Mouse (Mus musculus) midbrain, postnatal 0 days (tissue): ENCODE results near the gene Anp32a. TPM values are rescaled to one million over a fixed set of nuclear protein-coding genes. Genes with fewer than 3 reads are reported as not detected.

ENCODE experiments used
- ATAC-seq: fragments of 200-750 bp; cut with Nextera tagmentation; 2 replicates; pipeline ENCODE4 v1.8.0; 2017; ENCODE audit warnings: moderate number of reproducible peaks, mild to moderate bottlenecking, moderate TSS enrichment, moderate library complexity; ENCODE audit not compliant: low FRiP score
- DNase-seq: peaks from one replicate; pipeline ENCODE4 v3.0.0-alpha.2; 2015; ENCODE audit warnings: low spot score
- H3K27ac ChIP-seq: fragments of 300-500 bp; sonication (generic); 2 replicates; pipeline ENCODE4 v1.5.1; 2014; ENCODE audit warnings: low read depth, mild to moderate bottlenecking, low read length, mixed read lengths
- H3K27me3 ChIP-seq: fragments of 300-500 bp; sonication (generic); 2 replicates; pipeline ENCODE4 v1.6.1; 2014; ENCODE audit warnings: low read length, control low read depth, mixed read lengths; ENCODE audit not compliant: insufficient read depth
- H3K36me3 ChIP-seq: fragments of 300-500 bp; sonication (generic); 2 replicates; pipeline ENCODE4 v1.6.1; 2014; ENCODE audit warnings: low read length, control low read depth, mixed read lengths; ENCODE audit not compliant: insufficient read depth
- H3K4me1 ChIP-seq: fragments of 300-500 bp; sonication (generic); 2 replicates; pipeline ENCODE4 v1.6.1; 2014; ENCODE audit warnings: mild to moderate bottlenecking, control low read depth, antibody characterized with exemption, low read length, mixed read lengths; ENCODE audit not compliant: insufficient read depth
- H3K4me2 ChIP-seq: fragments of 300-500 bp; sonication (generic); 2 replicates; pipeline ENCODE4 v1.6.1; 2014; ENCODE audit warnings: low read depth, mild to moderate bottlenecking, low read length, mixed read lengths; ENCODE audit not compliant: poor library complexity, severe bottlenecking
- H3K4me3 ChIP-seq: fragments of 300-500 bp; sonication (generic); 2 replicates; pipeline ENCODE4 v1.5.1; 2014; ENCODE audit warnings: low read depth, mild to moderate bottlenecking, low read length, moderate library complexity
- H3K9ac ChIP-seq: fragments of 300-500 bp; sonication (generic); replicated peaks from 2 replicates; pipeline ENCODE4 v1.6.1; 2014; ENCODE audit warnings: mild to moderate bottlenecking, low read length, moderate library complexity, mixed read lengths; ENCODE audit not compliant: poor library complexity, severe bottlenecking
- H3K9me3 ChIP-seq: fragments of 300-500 bp; sonication (generic); 2 replicates; pipeline ENCODE4 v1.6.1; 2016; ENCODE audit warnings: low read length, control low read depth
- CTCF ChIP-seq: IDR thresholded peaks from 2 replicates; pipeline ENCODE4 v1.5.1; 2016; ENCODE audit warnings: antibody characterized with exemption, mild to moderate bottlenecking
- WGBS: fragments of 180-500 bp; shearing (Covaris S2); extraction: QIAGEN DNeasy Blood & Tissue Kit; methylation state at CpG from one replicate; pipeline ENCODE4 v1.1.7; 2014; 5-methylcytosine and 5-hydroxymethylcytosine counted together
- polyA plus RNA-seq: library from polyadenylated mRNA; unstranded; fragments of >200 nt; fragmentation: Nextera tagmentation; extraction: Ambion mirVana; gene quantifications from 2 replicates; pipeline ENCODE4 v1.2.1, GENCODE M21; 2015
- total RNA-seq: library from RNA; depleted of rRNA; stranded (reverse); fragments of >200 nt; gene quantifications from 2 replicates; pipeline ENCODE4 v1.2.3, GENCODE M21; 2014; rRNA removed

The Anp32a gene
- total and polyA plus RNA-seq, 2 experiments from 2014 or later = 76.2 to 88.8 TPM

- H3K9me3 ChIP-seq = no peaks in the 10 kb centered on the region
- DNase-seq = no peak
- no peak overlapping the region for H3K27ac ChIP-seq
- 85% methylated on average over 19 of the region's 19 CpGs for WGBS
- TF ChIP-seq CTCF = no peak
- H3K9ac ChIP-seq = no peak overlapping the region
- peaks cover 53% of the 10 kb centered on the region for H3K36me3 ChIP-seq
- H3K4me3 ChIP-seq = no peak overlapping the region
- no peaks in the 10 kb centered on the region for H3K27me3 ChIP-seq
- ATAC-seq = no peak
- no peaks in the 10 kb centered on the region for H3K4me1 ChIP-seq
- no peak overlapping the region for H3K4me2 ChIP-seq
These were observed 84.9 kb downstream of the Anp32a start for GRCm38 (mm10) chr9:62426021-62426420.

GRCm38 (mm10) chr9:62426531-62426930 lies 85.4 kb downstream of the Anp32a start:
- Histone ChIP-seq H3K9me3 (no peaks in the 10 kb centered on the region), H3K9ac (no peak overlapping the region), H3K4me3 (no peak overlapping the region), H3K4me1 (no peaks in the 10 kb centered on the region), H3K36me3 (peaks cover 58% of the 10 kb centered on the region), H3K4me2 (no peak overlapping the region), H3K27me3 (no peaks in the 10 kb centered on the region), H3K27ac (no peak overlapping the region)
- 93% methylated on average over 6 of the region's 6 CpGs for WGBS
- DNase-seq (no peak), ATAC-seq (no peak)
- TF ChIP-seq CTCF = no peak

- H3K36me3 ChIP-seq = peaks cover 61% of the 10 kb centered on the region
These were observed 85.9 kb downstream of the Anp32a start for GRCm38 (mm10) chr9:62427010-62427409.

More at GRCm38 (mm10) chr9:62427010-62427409, 85.9 kb downstream of the Anp32a start:
- H3K4me1 ChIP-seq = no peaks in the 10 kb centered on the region
- H3K4me3 ChIP-seq = no peak overlapping the region
- TF ChIP-seq CTCF = no peak
- ATAC-seq = no peak
- no peak overlapping the region for H3K4me2 ChIP-seq
- no peak overlapping the region for H3K27ac ChIP-seq
- DNase-seq = no peak
- H3K9ac ChIP-seq = no peak overlapping the region
- no peaks in the 10 kb centered on the region for H3K27me3 ChIP-seq
- 92% methylated on average over 8 of the region's 8 CpGs for WGBS
- H3K9me3 ChIP-seq = no peaks in the 10 kb centered on the region

Other genes starting within 250 kb of the Anp32a start
- gene Glce, start 218.6 kb upstream of the Anp32a start, total RNA-seq = 36.0 and 41.7 TPM in 2 replicates
- gene Glce, start 218.6 kb upstream of the Anp32a start, polyA plus RNA-seq = 15.0 and 15.5 TPM in 2 replicates
- gene Spesp1, start 59.1 kb upstream of the Anp32a start, total RNA-seq = not detected in 2 replicates
- not detected in 2 replicates for gene Spesp1, start 59.1 kb upstream of the Anp32a start, polyA plus RNA-seq
- gene Coro2b, start 195.8 kb downstream of the Anp32a start, total RNA-seq = 36.2 and 45.8 TPM in 2 replicates
- 21.4 and 22.8 TPM in 2 replicates for gene Coro2b, start 195.8 kb downstream of the Anp32a start, polyA plus RNA-seq